Mouse (Mus musculus) CH12.LX (cell line): ENCODE measurements around the gene Prkce.

Experiments used
- BHLHE40 ChIP-seq: IDR thresholded peaks from 2 replicates; pipeline ENCODE4 v1.6.1; 2011; ENCODE audit warnings: mild to moderate bottlenecking, low read depth, low read length, improper control_type of control experiment
- CTCF ChIP-seq, 2 experiments: IDR thresholded peaks in 1 of 2; conservative IDR thresholded peaks in 1 of 2; 2 replicates each; pipeline ENCODE4 v1.5.1; 2011 to 2012; ENCODE audit warnings: low read depth in 2 of 2, low read length in 2 of 2, improper control_type of control experiment in 1 of 2, inconsistent platforms in 1 of 2, mild to moderate bottlenecking in 1 of 2, moderate library complexity in 1 of 2
- ETS1 ChIP-seq: conservative IDR thresholded peaks from 2 replicates; pipeline ENCODE4 v1.6.1; 2012; ENCODE audit warnings: low read depth, mild to moderate bottlenecking, inconsistent platforms, low read length, improper control_type of control experiment, moderate library complexity
- IRF4 ChIP-seq: IDR thresholded peaks from 2 replicates; pipeline ENCODE4 v1.6.1; 2014; ENCODE audit warnings: low read depth, mild to moderate bottlenecking, inconsistent platforms, low read length, improper control_type of control experiment
- MEF2A ChIP-seq: IDR thresholded peaks from 2 replicates; pipeline ENCODE4 v1.6.1; 2014; ENCODE audit warnings: low read depth, mild to moderate bottlenecking, inconsistent platforms, low read length, improper control_type of control experiment, borderline replicate concordance
- MXI1 ChIP-seq: IDR thresholded peaks from 2 replicates; pipeline ENCODE4 v1.6.1; 2011; ENCODE audit warnings: mild to moderate bottlenecking, low read depth, low read length, improper control_type of control experiment
- POLR2A ChIP-seq: IDR thresholded peaks from 2 replicates; pipeline ENCODE4 v1.6.1; 2011; ENCODE audit warnings: low read depth, mild to moderate bottlenecking, improper control_type of control experiment, low read length
- RCOR1 ChIP-seq: conservative IDR thresholded peaks from 2 replicates; pipeline ENCODE4 v1.6.1; 2012; ENCODE audit warnings: low read depth, mild to moderate bottlenecking, inconsistent platforms, low read length, improper control_type of control experiment
- ZKSCAN1 ChIP-seq: IDR thresholded peaks from 2 replicates; pipeline ENCODE4 v1.6.1; 2012; ENCODE audit warnings: low read depth, inconsistent platforms, low read length, improper control_type of control experiment, borderline replicate concordance
- ZMIZ1 ChIP-seq: IDR thresholded peaks from 2 replicates; pipeline ENCODE4 v1.6.1; 2012; ENCODE audit warnings: low read depth, mild to moderate bottlenecking, inconsistent platforms, low read length, improper control_type of control experiment

GRCm38 (mm10) chr17:86327958-86328357 lies 160.4 kb downstream of the Prkce start:
- TF ChIP-seq CTCF (conservative IDR thresholded peaks at IDR 0.05 in 1 of 2, IDR thresholded peaks at IDR 0.05 in 1 of 2; ENCODE audit: low read depth in 2 of 2, low read length in 2 of 2), result no peak
- no peak for TF ChIP-seq ZMIZ1
- TF ChIP-seq MEF2A, result no peak
- no peak for TF ChIP-seq ZKSCAN1
- TF ChIP-seq POLR2A, result no peak
- peak; percentile 66; the same call in 1 of the 2 replicates for TF ChIP-seq ETS1
- TF ChIP-seq IRF4, result no peak
- no peak for TF ChIP-seq RCOR1
- TF ChIP-seq MXI1, result no peak
- no peak; the same call in 1 of the 2 replicates for TF ChIP-seq BHLHE40
